Mouse (Mus musculus): ENCODE data around the gene Smg9. TPM values are rescaled to one million over a fixed set of nuclear protein-coding genes. Genes with fewer than 3 reads are reported as not detected.

Smg9 gene
- polyA plus RNA-seq, 1 experiment from 2014 or later = 30.2 TPM

- peak overlapping the region; percentile 53; the same call in 1 of the 2 replicates for H3K9ac ChIP-seq (ENCODE audit: low read depth, low read length)
- no peaks in the 10 kb centered on the region for H3K36me3 ChIP-seq (ENCODE audit: control insufficient read depth, insufficient read depth, low read length)
- H3K27me3 ChIP-seq (replicated peaks; ENCODE audit: control insufficient read depth, insufficient read depth, low read length) = no peaks in the 10 kb centered on the region
- 70% methylated on average over 5 of the region's 5 CpGs for WGBS
- H3K9me3 ChIP-seq (ENCODE audit: control insufficient read depth, low read length) = 0 out of 2 replicates have a peak, but pooled peaks cover 3% of the 10 kb centered on the region
- no peak for DNase-seq (ENCODE audit: low spot score)
- H3K27ac ChIP-seq (ENCODE audit: low read depth, low read length) = no peak overlapping the region
- H3K4me1 ChIP-seq (replicated peaks; ENCODE audit: control insufficient read depth, insufficient read depth, low read length) = peaks cover 3% of the 10 kb centered on the region
- H3K4me3 ChIP-seq (ENCODE audit: low read depth, low read length) = no peak overlapping the region
- no peak for ATAC-seq (replicated peaks; ENCODE audit: low FRiP score)
- H3K4me2 ChIP-seq = no peak overlapping the region
Observed at GRCm38 (mm10) chr7:24365258-24366014, 34.0 kb upstream of the Smg9 start.

GRCm38 (mm10) chr7:24366716-24367632, 32.4 kb upstream of the Smg9 start:
- H3K9ac ChIP-seq (ENCODE audit: low read depth, low read length) = no peak overlapping the region

GRCm38 (mm10) chr7:24368226-24368625, 31.2 kb upstream of the Smg9 start:
- H3K4me3 ChIP-seq (ENCODE audit: low read depth, low read length) = no peak overlapping the region
- H3K9ac ChIP-seq (ENCODE audit: low read depth, low read length) = no peak overlapping the region
- DNase-seq (ENCODE audit: low spot score) (no peak), ATAC-seq (replicated peaks; ENCODE audit: low FRiP score) (no peak)
- peaks cover 9% of the 10 kb centered on the region for H3K4me1 ChIP-seq (replicated peaks; ENCODE audit: control insufficient read depth, insufficient read depth, low read length)
- H3K9me3 ChIP-seq (ENCODE audit: control insufficient read depth, low read length) = no peaks in the 10 kb centered on the region
- no peaks in the 10 kb centered on the region; the same call in 1 of the 2 replicates for H3K36me3 ChIP-seq (ENCODE audit: control insufficient read depth, insufficient read depth, low read length)
- 58% methylated on average over 4 of the region's 4 CpGs for WGBS
- no peak overlapping the region for H3K4me2 ChIP-seq
- no peak overlapping the region for H3K27ac ChIP-seq (ENCODE audit: low read depth, low read length)
- no peaks in the 10 kb centered on the region for H3K27me3 ChIP-seq (replicated peaks; ENCODE audit: control insufficient read depth, insufficient read depth, low read length)

More at GRCm38 (mm10) chr7:24366716-24367632, 32.4 kb upstream of the Smg9 start:
- Histone ChIP-seq H3K27ac (ENCODE audit: low read depth, low read length) (no peak overlapping the region), H3K27me3 (replicated peaks; ENCODE audit: control insufficient read depth, insufficient read depth, low read length) (no peaks in the 10 kb centered on the region), H3K9me3 (ENCODE audit: control insufficient read depth, low read length) (no peaks in the 10 kb centered on the region), H3K4me1 (replicated peaks; ENCODE audit: control insufficient read depth, insufficient read depth, low read length) (peaks cover 3% of the 10 kb centered on the region), H3K36me3 (ENCODE audit: control insufficient read depth, insufficient read depth, low read length) (no peaks in the 10 kb centered on the region), H3K4me3 (ENCODE audit: low read depth, low read length) (no peak overlapping the region), H3K4me2 (no peak overlapping the region)
- DNase-seq (ENCODE audit: low spot score) (no peak), ATAC-seq (replicated peaks; ENCODE audit: low FRiP score) (no peak)
- 73% methylated on average over 15 of the region's 15 CpGs for WGBS

- DNase-seq (ENCODE audit: low spot score) (no peak), ATAC-seq (replicated peaks; ENCODE audit: low FRiP score) (no peak)
- 0 out of 2 replicates have a peak overlapping the region, but pooled peaks have one; percentile 9 for H3K9ac ChIP-seq (ENCODE audit: low read depth, low read length)
- 88% methylated on average over 7 of the region's 7 CpGs for WGBS
- H3K36me3 ChIP-seq (ENCODE audit: control insufficient read depth, insufficient read depth, low read length) = no peaks in the 10 kb centered on the region; the same call in 1 of the 2 replicates
- H3K4me3 ChIP-seq (ENCODE audit: low read depth, low read length) = no peak overlapping the region
- peak overlapping the region; percentile 99 for H3K27ac ChIP-seq (ENCODE audit: low read depth, low read length)
- H3K4me1 ChIP-seq (replicated peaks; ENCODE audit: control insufficient read depth, insufficient read depth, low read length) = peaks cover 13% of the 10 kb centered on the region
- no peaks in the 10 kb centered on the region for H3K9me3 ChIP-seq (ENCODE audit: control insufficient read depth, low read length)
- H3K27me3 ChIP-seq (replicated peaks; ENCODE audit: control insufficient read depth, insufficient read depth, low read length) = no peaks in the 10 kb centered on the region
- no peak overlapping the region for H3K4me2 ChIP-seq
Observed at GRCm38 (mm10) chr7:24368946-24369345, 30.5 kb upstream of the Smg9 start.

- Histone ChIP-seq H3K4me2 (peak within 1 kb of the TSS; percentile 95), H3K4me1 (replicated peaks; ENCODE audit: control insufficient read depth, insufficient read depth, low read length) (peaks cover 19% of the 10 kb centered on the region), H3K36me3 (ENCODE audit: control insufficient read depth, insufficient read depth, low read length) (peaks cover 2% of the 10 kb centered on the region; the same call in 1 of the 2 replicates), H3K9me3 (ENCODE audit: control insufficient read depth, low read length) (no peaks in the 10 kb centered on the region), H3K4me3 (ENCODE audit: low read depth, low read length) (peak within 1 kb of the TSS; percentile 82), H3K27me3 (replicated peaks; ENCODE audit: control insufficient read depth, insufficient read depth, low read length) (no peaks in the 10 kb centered on the region), H3K9ac (ENCODE audit: low read depth, low read length) (peak within 1 kb of the TSS; percentile 98), H3K27ac (ENCODE audit: low read depth, low read length) (peak within 1 kb of the TSS; percentile 99)
- ATAC-seq (replicated peaks; ENCODE audit: low FRiP score) = peak; percentile 73
- no peak for DNase-seq (ENCODE audit: low spot score)
- 21% methylated on average over 23 of the region's 23 CpGs for WGBS
Observed at GRCm38 (mm10) chr7:24369731-24370541, 29.5 kb upstream of the Smg9 start, which contains the start of gene Kcnn4. Gene Kcnn4 (plus strand): TSS chr7:24370263.

- DNase-seq (ENCODE audit: low spot score) (no peak), ATAC-seq (replicated peaks; ENCODE audit: low FRiP score) (peak; percentile 90)
- peak overlapping the region; percentile 95 for H3K4me2 ChIP-seq
- peak overlapping the region; percentile 99 for H3K27ac ChIP-seq (ENCODE audit: low read depth, low read length)
- H3K9me3 ChIP-seq (ENCODE audit: control insufficient read depth, low read length) = no peaks in the 10 kb centered on the region
- 33% methylated on average over 7 of the region's 7 CpGs for WGBS
- H3K4me3 ChIP-seq (ENCODE audit: low read depth, low read length) = peak overlapping the region; percentile 82
- peak overlapping the region; percentile 98 for H3K9ac ChIP-seq (ENCODE audit: low read depth, low read length)
- peaks cover 21% of the 10 kb centered on the region for H3K4me1 ChIP-seq (replicated peaks; ENCODE audit: control insufficient read depth, insufficient read depth, low read length)
- H3K36me3 ChIP-seq (ENCODE audit: control insufficient read depth, insufficient read depth, low read length) = peaks cover 2% of the 10 kb centered on the region; the same call in 1 of the 2 replicates
- H3K27me3 ChIP-seq (replicated peaks; ENCODE audit: control insufficient read depth, insufficient read depth, low read length) = no peaks in the 10 kb centered on the region
Observed at GRCm38 (mm10) chr7:24371012-24371808, 28.2 kb upstream of the Smg9 start.

- Histone ChIP-seq H3K27ac (ENCODE audit: low read depth, low read length) (peak overlapping the region; percentile 99), H3K36me3 (ENCODE audit: control insufficient read depth, insufficient read depth, low read length) (peaks cover 2% of the 10 kb centered on the region; the same call in 1 of the 2 replicates), H3K9me3 (ENCODE audit: control insufficient read depth, low read length) (no peaks in the 10 kb centered on the region), H3K9ac (ENCODE audit: low read depth, low read length) (peak overlapping the region; percentile 98), H3K4me1 (replicated peaks; ENCODE audit: control insufficient read depth, insufficient read depth, low read length) (peaks cover 27% of the 10 kb centered on the region), H3K27me3 (replicated peaks; ENCODE audit: control insufficient read depth, insufficient read depth, low read length) (no peaks in the 10 kb centered on the region), H3K4me3 (ENCODE audit: low read depth, low read length) (peak overlapping the region; percentile 82), H3K4me2 (peak overlapping the region; percentile 95)
- no peak for DNase-seq (ENCODE audit: low spot score)
- WGBS = 50% methylated on average over 3 of the region's 3 CpGs
- no peak for ATAC-seq (replicated peaks; ENCODE audit: low FRiP score)
Observed at GRCm38 (mm10) chr7:24371809-24372145, 27.6 kb upstream of the Smg9 start.
